Mouse (Mus musculus): ENCODE measurements at regions not wholly inside any gene's neighbourhood (a gene's known extent, or its start where the extent isn't known, plus 50 kb on each side); places are given as distances from the start of the nearest gene placed in this dataset.
A peak's percentile ranks its signal among the peaks of the same experiment; 100 is the strongest.

GRCm38 (mm10) chr3:35688111-35688510 lies 65.8 kb upstream of the Atp11b start:
- WGBS: 75% methylated on average over 5 of the region's 5 CpGs
- TF ChIP-seq POLR2A (IDR thresholded peaks at IDR 0.05; ENCODE audit: low read depth, low read length): no peak
- no peak for TF ChIP-seq CTCF (IDR thresholded peaks at IDR 0.05; ENCODE audit: extremely low read depth, insufficient read depth, insufficient read length, insufficient replicate concordance)
- H3K4me3 ChIP-seq (ENCODE audit: extremely low read depth, insufficient read depth, insufficient read length): no peak overlapping the region
- no peaks in the 10 kb centered on the region for H3K27me3 ChIP-seq (ENCODE audit: control insufficient read depth, insufficient read depth, low read length)
- H3K36me3 ChIP-seq (ENCODE audit: control insufficient read depth, insufficient read depth, low read length): no peaks in the 10 kb centered on the region
- no peak overlapping the region for H3K27ac ChIP-seq (ENCODE audit: insufficient read depth, low read length)
- DNase-seq (ENCODE audit: low read depth in 1 of 2, low spot score in 2 of 2): no peak
- no peaks in the 10 kb centered on the region for H3K4me1 ChIP-seq (ENCODE audit: control insufficient read depth, insufficient read depth, insufficient read length)

- peak; percentile 33 to 45 for DNase-seq (ENCODE audit: low read depth in 1 of 2, low spot score in 2 of 2)
- H3K4me3 ChIP-seq (ENCODE audit: extremely low read depth, insufficient read depth, insufficient read length): no peak overlapping the region
- WGBS: 7% methylated on average over 4 of the region's 4 CpGs
Measured at GRCm38 (mm10) chr3:35688781-35689180, 65.1 kb upstream of the Atp11b start.

DNA sequence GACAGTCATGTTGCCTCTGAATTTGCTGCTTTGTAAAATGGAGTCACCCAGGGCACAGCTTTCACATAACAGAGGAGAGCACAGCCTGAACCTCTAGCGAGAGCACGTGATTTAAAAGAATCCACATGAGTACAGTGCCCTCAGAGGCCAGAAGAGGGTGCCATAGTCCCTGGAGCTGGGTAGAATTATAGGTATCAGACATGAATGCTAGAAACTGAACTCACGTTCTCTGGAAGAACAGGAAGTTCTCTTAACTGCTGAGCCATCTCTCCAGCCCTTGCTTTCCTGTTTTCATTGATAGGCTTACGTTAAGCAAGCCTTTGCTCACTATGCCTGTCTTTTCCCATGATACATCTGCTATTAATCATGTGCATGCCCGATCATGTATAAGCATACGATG lies 60.9 kb upstream of the Atp11b start:
- Histone ChIP-seq H3K27ac (ENCODE audit: insufficient read depth, low read length) (no peak overlapping the region), H3K36me3 (ENCODE audit: control insufficient read depth, insufficient read depth, low read length) (no peaks in the 10 kb centered on the region), H3K27me3 (ENCODE audit: control insufficient read depth, insufficient read depth, low read length) (no peaks in the 10 kb centered on the region), H3K4me1 (ENCODE audit: control insufficient read depth, insufficient read depth, insufficient read length) (no peaks in the 10 kb centered on the region), H3K4me3 (ENCODE audit: extremely low read depth, insufficient read depth, insufficient read length) (no peak overlapping the region)
- no peak for TF ChIP-seq POLR2A (IDR thresholded peaks at IDR 0.05; ENCODE audit: low read depth, low read length)
- TF ChIP-seq CTCF (IDR thresholded peaks at IDR 0.05; ENCODE audit: extremely low read depth, insufficient read depth, insufficient read length, insufficient replicate concordance): peak; percentile 64; the same call in 1 of the 2 replicates
- peak; percentile 82 for DNase-seq (ENCODE audit: low read depth in 1 of 2, low spot score in 2 of 2)
- 12% methylated on average over 6 of the region's 6 CpGs for WGBS

More at GRCm38 (mm10) chr3:35688781-35689180, 65.1 kb upstream of the Atp11b start:
- Histone ChIP-seq H3K27me3 (ENCODE audit: control insufficient read depth, insufficient read depth, low read length) (no peaks in the 10 kb centered on the region), H3K27ac (ENCODE audit: insufficient read depth, low read length) (no peak overlapping the region), H3K4me1 (ENCODE audit: control insufficient read depth, insufficient read depth, insufficient read length) (no peaks in the 10 kb centered on the region), H3K36me3 (ENCODE audit: control insufficient read depth, insufficient read depth, low read length) (no peaks in the 10 kb centered on the region)
- peak; percentile 52; the same call in 1 of the 2 replicates for TF ChIP-seq CTCF (IDR thresholded peaks at IDR 0.05; ENCODE audit: extremely low read depth, insufficient read depth, insufficient read length, insufficient replicate concordance)
- no peak for TF ChIP-seq POLR2A (IDR thresholded peaks at IDR 0.05; ENCODE audit: low read depth, low read length)

- TF ChIP-seq POLR2A (IDR thresholded peaks at IDR 0.05; ENCODE audit: low read depth, low read length) (no peak), CTCF (IDR thresholded peaks at IDR 0.05; ENCODE audit: extremely low read depth, insufficient read depth, insufficient read length, insufficient replicate concordance) (no peak)
- Histone ChIP-seq H3K27me3 (ENCODE audit: control insufficient read depth, insufficient read depth, low read length) (no peaks in the 10 kb centered on the region), H3K27ac (ENCODE audit: insufficient read depth, low read length) (no peak overlapping the region), H3K4me3 (ENCODE audit: extremely low read depth, insufficient read depth, insufficient read length) (no peak overlapping the region), H3K36me3 (ENCODE audit: control insufficient read depth, insufficient read depth, low read length) (no peaks in the 10 kb centered on the region), H3K4me1 (ENCODE audit: control insufficient read depth, insufficient read depth, insufficient read length) (no peaks in the 10 kb centered on the region)
- 86% methylated on average over 12 of the region's 12 CpGs for WGBS
- DNase-seq (ENCODE audit: low read depth in 1 of 2, low spot score in 2 of 2): no peak
Measured at GRCm38 (mm10) chr3:35693551-35693950, 60.4 kb upstream of the Atp11b start.

DNA sequence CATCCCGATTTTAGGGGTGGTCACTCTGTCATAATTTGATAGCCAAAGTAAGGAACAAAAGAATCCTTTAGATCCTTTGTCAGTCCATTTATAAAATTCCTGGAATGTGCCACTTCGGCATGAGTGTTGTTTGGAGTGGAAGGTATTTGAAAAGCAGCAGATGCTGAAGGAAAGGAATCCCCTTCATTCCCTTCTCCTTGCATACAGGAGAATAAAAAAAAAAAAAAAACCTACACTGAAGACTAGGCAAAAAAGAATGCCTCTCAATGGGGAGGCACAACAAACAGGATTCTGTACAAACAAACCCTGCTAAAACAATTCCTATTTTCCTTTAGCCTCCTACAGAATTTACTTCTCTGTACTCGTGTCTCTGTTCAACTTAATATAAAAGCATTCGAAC lies 59.7 kb upstream of the Atp11b start:
- Histone ChIP-seq H3K4me3 (ENCODE audit: extremely low read depth, insufficient read depth, insufficient read length) (no peak overlapping the region), H3K4me1 (ENCODE audit: control insufficient read depth, insufficient read depth, insufficient read length) (no peaks in the 10 kb centered on the region), H3K27me3 (ENCODE audit: control insufficient read depth, insufficient read depth, low read length) (no peaks in the 10 kb centered on the region), H3K36me3 (ENCODE audit: control insufficient read depth, insufficient read depth, low read length) (no peaks in the 10 kb centered on the region), H3K27ac (ENCODE audit: insufficient read depth, low read length) (no peak overlapping the region)
- TF ChIP-seq POLR2A (IDR thresholded peaks at IDR 0.05; ENCODE audit: low read depth, low read length): no peak
- no peak for TF ChIP-seq CTCF (IDR thresholded peaks at IDR 0.05; ENCODE audit: extremely low read depth, insufficient read depth, insufficient read length, insufficient replicate concordance)
- 88% methylated on average over 4 of the region's 4 CpGs for WGBS
- no peak for DNase-seq (ENCODE audit: low read depth in 1 of 2, low spot score in 2 of 2)

- no peak for TF ChIP-seq POLR2A (IDR thresholded peaks at IDR 0.05; ENCODE audit: low read depth, low read length)
- no peak for TF ChIP-seq CTCF (IDR thresholded peaks at IDR 0.05; ENCODE audit: extremely low read depth, insufficient read depth, insufficient read length, insufficient replicate concordance)
- Histone ChIP-seq H3K4me3 (ENCODE audit: extremely low read depth, insufficient read depth, insufficient read length) (no peak overlapping the region), H3K36me3 (ENCODE audit: control insufficient read depth, insufficient read depth, low read length) (no peaks in the 10 kb centered on the region), H3K4me1 (ENCODE audit: control insufficient read depth, insufficient read depth, insufficient read length) (no peaks in the 10 kb centered on the region), H3K27me3 (ENCODE audit: control insufficient read depth, insufficient read depth, low read length) (no peaks in the 10 kb centered on the region), H3K27ac (ENCODE audit: insufficient read depth, low read length) (no peak overlapping the region)
- WGBS: 20% methylated on average over 3 of the region's 3 CpGs
- DNase-seq (ENCODE audit: low read depth in 1 of 2, low spot score in 2 of 2): no peak
Measured at GRCm38 (mm10) chr3:35695859-35696258, 58.0 kb upstream of the Atp11b start.

DNA sequence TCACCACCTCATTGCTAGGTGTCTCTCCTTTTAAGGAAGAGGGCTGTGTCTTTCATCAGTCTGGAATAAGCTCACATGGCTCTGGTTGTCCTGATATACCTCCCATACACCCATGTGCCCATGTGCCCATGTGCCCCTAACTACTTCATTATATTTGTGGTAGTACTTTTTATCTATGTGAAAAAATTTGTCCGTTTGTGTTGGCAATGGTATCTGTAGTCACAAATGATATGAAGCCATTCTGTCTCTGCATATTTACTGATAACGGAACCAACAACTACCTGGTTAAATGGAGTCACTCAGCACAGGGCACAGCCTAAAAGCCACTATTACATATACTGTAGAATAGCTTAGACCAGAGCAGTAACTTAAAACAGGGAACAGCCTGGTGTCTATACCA lies 54.6 kb upstream of the Atp11b start:
- H3K27ac ChIP-seq (ENCODE audit: insufficient read depth, low read length): no peak overlapping the region
- H3K36me3 ChIP-seq (ENCODE audit: control insufficient read depth, insufficient read depth, low read length): no peaks in the 10 kb centered on the region
- H3K27me3 ChIP-seq (ENCODE audit: control insufficient read depth, insufficient read depth, low read length): no peaks in the 10 kb centered on the region
- no peak for DNase-seq (ENCODE audit: low read depth in 1 of 2, low spot score in 2 of 2)
- no peaks in the 10 kb centered on the region for H3K4me1 ChIP-seq (ENCODE audit: control insufficient read depth, insufficient read depth, insufficient read length)
- TF ChIP-seq POLR2A (IDR thresholded peaks at IDR 0.05; ENCODE audit: low read depth, low read length): no peak
- TF ChIP-seq CTCF (IDR thresholded peaks at IDR 0.05; ENCODE audit: extremely low read depth, insufficient read depth, insufficient read length, insufficient replicate concordance): no peak
- no peak overlapping the region for H3K4me3 ChIP-seq (ENCODE audit: extremely low read depth, insufficient read depth, insufficient read length)
- 85% methylated on average over 2 of the region's 2 CpGs for WGBS
